In genomic region chr1:184032682-184033389, GRCm38 (mm10) we compare ENCODE assay signal across 8 mouse cellular contexts. TPM values are rescaled to one million over a fixed set of nuclear protein-coding genes. Genes with fewer than 3 reads are reported as not detected.
DNase-seq lines count a peak whose midpoint lies in the region; ATAC-seq lines count a peak whose summit lies in the region.

No protein-coding gene starts in this region.

- peak overlapping the region; percentile 87 for H3K4me2 ChIP-seq in heart, embryonic 15.5 days
- peak overlapping the region; percentile 82 for H3K4me2 ChIP-seq in midbrain, embryonic 12.5 days (replicated peaks)

- H3K9ac ChIP-seq in heart, embryonic 15.5 days, result peak overlapping the region; percentile 93
- H3K9ac ChIP-seq in midbrain, embryonic 12.5 days (replicated peaks), result peak overlapping the region; percentile 90

- no peaks in the 10 kb centered on the region for H3K27me3 ChIP-seq in heart, embryonic 15.5 days
- 0 out of 2 replicates have a peak, but pooled peaks cover 3% of the 10 kb centered on the region for H3K27me3 ChIP-seq in hindbrain, embryonic 10.5 days (ENCODE audit: insufficient read depth, poor library complexity, severe bottlenecking)
- peaks cover 9% of the 10 kb centered on the region; the same call in 1 of the 2 replicates for H3K27me3 ChIP-seq in midbrain, embryonic 12.5 days

- peaks cover 25% of the 10 kb centered on the region for H3K4me1 ChIP-seq in heart, embryonic 15.5 days (replicated peaks)
- peaks cover 34% of the 10 kb centered on the region for H3K4me1 ChIP-seq in hindbrain, embryonic 10.5 days (replicated peaks)
- H3K4me1 ChIP-seq in midbrain, embryonic 12.5 days, result peaks cover 30% of the 10 kb centered on the region

- H3K27ac ChIP-seq in heart, embryonic 15.5 days, result peak overlapping the region; percentile 98
- H3K27ac ChIP-seq in hindbrain, embryonic 10.5 days, result peak overlapping the region; percentile 99
- peak overlapping the region; percentile 98 for H3K27ac ChIP-seq in midbrain, embryonic 12.5 days (replicated peaks)

- no peak for DNase-seq in heart, postnatal 25 days (ENCODE audit: low spot score)
- peak; percentile 58 for DNase-seq in adipocyte (ENCODE audit: low spot score)
- no peak for DNase-seq in hindbrain, embryonic 10.5 days (ENCODE audit: low spot score)
- no peak for DNase-seq in cerebellum, postnatal 36 days
- no peak for DNase-seq in urinary bladder, postnatal 36 days (ENCODE audit: low spot score in 2 of 2)
- DNase-seq in layer of hippocampus, postnatal 36 days, result no peak

- intact Hi-C loops in heart, postnatal 25 days (cut with DNase I), result loop anchor here (5.0 to 10.0 kb wide), 2 partner anchors 199 to 702 kb away; partner anchors contain the start of gene Hlx

- 0 out of 2 replicates have a peak, but pooled peaks cover 4% of the 10 kb centered on the region for H3K36me3 ChIP-seq in heart, embryonic 15.5 days
- H3K36me3 ChIP-seq in hindbrain, embryonic 10.5 days, result peaks cover 11% of the 10 kb centered on the region
- H3K36me3 ChIP-seq in midbrain, embryonic 12.5 days, result peaks cover 10% of the 10 kb centered on the region; the same call in 1 of the 2 replicates

- H3K9me3 ChIP-seq in heart, embryonic 15.5 days (replicated peaks), result no peaks in the 10 kb centered on the region
- H3K9me3 ChIP-seq in hindbrain, embryonic 10.5 days, result no peaks in the 10 kb centered on the region
- no peaks in the 10 kb centered on the region for H3K9me3 ChIP-seq in midbrain, embryonic 12.5 days

- ATAC-seq in heart, embryonic 15.5 days (replicated peaks; ENCODE audit: insufficient number of reproducible peaks, insufficient read depth, low FRiP score, low read depth), result no peak
- no peak for ATAC-seq in midbrain, embryonic 12.5 days (ENCODE audit: low FRiP score, low read depth)

- WGBS in heart, embryonic 15.5 days, result 27% methylated on average over 19 of the region's 19 CpGs
- 20% methylated on average over 19 of the region's 19 CpGs for WGBS in hindbrain, embryonic 10.5 days
- WGBS in midbrain, embryonic 12.5 days, result 20% methylated on average over 19 of the region's 19 CpGs

- peak overlapping the region; percentile 80 for H3K4me3 ChIP-seq in heart, embryonic 15.5 days
- H3K4me3 ChIP-seq in hindbrain, embryonic 10.5 days, result peak overlapping the region; percentile 85
- peak overlapping the region; percentile 76 for H3K4me3 ChIP-seq in midbrain, embryonic 12.5 days

RNA-seq across cellular contexts. Expression of gene 1700056E22Rik, which starts 1.3 kb away (rescaled TPM):
- 1.7 and 2.1 TPM in 2 replicates for polyA plus RNA-seq in heart, embryonic 15.5 days (2015; fragmentation: Nextera tagmentation; extraction: Ambion mirVana)
- total RNA-seq in heart, postnatal 25 days (2021), result under 1 TPM; 0.75 to 0.86 TPM
- polyA plus RNA-seq in hindbrain, embryonic 10.5 days (2016; fragmentation: Nextera tagmentation; extraction: Ambion mirVana), result 1.6 TPM in 2 replicates
- 1.7 and 2.8 TPM in 2 replicates for polyA plus RNA-seq in midbrain, embryonic 12.5 days (2016; fragmentation: Nextera tagmentation; extraction: Ambion mirVana)
- not detected for total RNA-seq in layer of hippocampus, postnatal 36 days (2021)

RNA-seq across cellular contexts. Expression of gene Dusp10, which starts 19.7 kb away (rescaled TPM):
- 10.5 and 14.0 TPM in 2 replicates for polyA plus RNA-seq in heart, embryonic 15.5 days (2015; fragmentation: Nextera tagmentation; extraction: Ambion mirVana)
- 1 to 10 TPM; 7.4 to 8.6 TPM for total RNA-seq in heart, postnatal 25 days (2021)
- polyA plus RNA-seq in hindbrain, embryonic 10.5 days (2016; fragmentation: Nextera tagmentation; extraction: Ambion mirVana), result 6.7 and 6.8 TPM in 2 replicates
- polyA plus RNA-seq in midbrain, embryonic 12.5 days (2016; fragmentation: Nextera tagmentation; extraction: Ambion mirVana), result 9.0 and 10.3 TPM in 2 replicates
- 1 to 10 TPM; 5.3 to 5.9 TPM for total RNA-seq in layer of hippocampus, postnatal 36 days (2021)
